Mouse (Mus musculus): ENCODE measurements at regions not wholly inside any gene's neighbourhood (a gene's known extent, or its start where the extent isn't known, plus 50 kb on each side); places are given as distances from the start of the nearest gene placed in this dataset.

DNA sequence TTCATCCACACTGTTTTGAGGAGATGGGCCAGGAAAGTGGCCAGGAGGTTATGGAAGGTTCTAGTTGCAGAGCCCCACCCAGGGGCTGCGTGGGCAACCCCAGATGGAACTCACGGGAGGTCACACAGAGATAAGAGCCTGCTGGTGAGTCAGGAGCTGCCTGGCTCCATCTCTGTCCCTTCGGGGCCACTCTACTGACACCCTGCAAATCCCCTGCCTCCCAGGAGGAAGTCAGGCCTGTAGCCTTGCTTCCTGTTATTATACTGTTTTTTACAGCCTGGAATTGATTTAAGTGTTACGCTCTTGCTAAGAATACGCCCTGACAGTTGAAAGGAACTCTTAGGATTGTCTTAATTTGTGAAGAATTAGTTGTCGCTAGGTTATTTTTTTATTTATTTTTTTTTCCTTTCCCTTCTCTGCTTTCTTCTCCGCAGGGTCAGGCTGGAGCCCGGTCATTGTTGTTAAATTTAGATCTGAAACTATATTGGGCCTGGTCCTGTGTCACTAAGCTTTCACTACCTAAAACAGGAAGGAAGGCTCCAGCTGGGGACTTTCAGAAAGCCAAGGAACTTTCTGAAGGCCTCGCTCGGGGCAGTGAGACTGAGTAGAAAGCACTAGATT lies 497.9 kb downstream of the Med13l start:
- Histone ChIP-seq H3K4me3 (replicated peaks; ENCODE audit: low read length) (no peak overlapping the region), H3K36me3 (ENCODE audit: control insufficient read depth, insufficient read depth, low read length) (no peaks in the 10 kb centered on the region), H3K27ac (replicated peaks; ENCODE audit: low read depth, low read length) (no peak overlapping the region), H3K9me3 (ENCODE audit: control insufficient read depth, low read length) (no peaks in the 10 kb centered on the region), H3K9ac (ENCODE audit: low read depth, low read length, severe bottlenecking) (no peak overlapping the region), H3K4me2 (replicated peaks; ENCODE audit: low read depth, low read length, severe bottlenecking) (no peak overlapping the region), H3K4me1 (ENCODE audit: control insufficient read depth, insufficient read depth, low read length) (no peaks in the 10 kb centered on the region), H3K27me3 (ENCODE audit: control insufficient read depth, insufficient read depth, low read length) (no peaks in the 10 kb centered on the region)
- no peak for TF ChIP-seq POLR2A (IDR thresholded peaks at IDR 0.05; ENCODE audit: borderline replicate concordance, extremely low read depth, insufficient read depth, insufficient read length)
- 40% methylated on average over 10 of the region's 10 CpGs for WGBS
- ATAC-seq (ENCODE audit: low FRiP score, low read depth) (no peak), DNase-seq (ENCODE audit: low spot score) (no peak)

DNA sequence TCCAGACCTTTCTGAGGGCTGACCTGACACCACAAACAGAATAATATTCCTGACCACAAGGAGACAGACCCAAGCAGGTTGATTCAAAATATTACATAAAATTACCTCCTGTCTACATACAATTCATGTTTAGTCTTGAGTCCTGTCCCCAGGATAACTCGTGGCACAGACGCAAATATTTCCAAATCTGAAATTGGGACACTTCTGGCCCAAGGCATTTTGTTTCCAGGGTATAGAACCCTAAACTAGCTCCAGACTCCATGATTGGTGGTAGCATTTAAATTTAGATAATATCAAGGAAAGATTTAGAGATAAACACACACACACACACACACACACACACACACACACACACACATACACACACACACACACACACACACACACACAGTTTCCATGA lies 498.7 kb downstream of the Med13l start:
- Histone ChIP-seq H3K27ac (replicated peaks; ENCODE audit: low read depth, low read length) (no peak overlapping the region), H3K9ac (ENCODE audit: low read depth, low read length, severe bottlenecking) (no peak overlapping the region), H3K36me3 (ENCODE audit: control insufficient read depth, insufficient read depth, low read length) (no peaks in the 10 kb centered on the region), H3K4me2 (replicated peaks; ENCODE audit: low read depth, low read length, severe bottlenecking) (no peak overlapping the region), H3K4me3 (replicated peaks; ENCODE audit: low read length) (no peak overlapping the region), H3K27me3 (ENCODE audit: control insufficient read depth, insufficient read depth, low read length) (no peaks in the 10 kb centered on the region), H3K4me1 (ENCODE audit: control insufficient read depth, insufficient read depth, low read length) (no peaks in the 10 kb centered on the region), H3K9me3 (ENCODE audit: control insufficient read depth, low read length) (no peaks in the 10 kb centered on the region)
- TF ChIP-seq POLR2A (IDR thresholded peaks at IDR 0.05; ENCODE audit: borderline replicate concordance, extremely low read depth, insufficient read depth, insufficient read length), result no peak
- ATAC-seq (ENCODE audit: low FRiP score, low read depth), result no peak
- WGBS, result 78% methylated on average over 2 of the region's 2 CpGs
- no peak for DNase-seq (ENCODE audit: low spot score)

DNA sequence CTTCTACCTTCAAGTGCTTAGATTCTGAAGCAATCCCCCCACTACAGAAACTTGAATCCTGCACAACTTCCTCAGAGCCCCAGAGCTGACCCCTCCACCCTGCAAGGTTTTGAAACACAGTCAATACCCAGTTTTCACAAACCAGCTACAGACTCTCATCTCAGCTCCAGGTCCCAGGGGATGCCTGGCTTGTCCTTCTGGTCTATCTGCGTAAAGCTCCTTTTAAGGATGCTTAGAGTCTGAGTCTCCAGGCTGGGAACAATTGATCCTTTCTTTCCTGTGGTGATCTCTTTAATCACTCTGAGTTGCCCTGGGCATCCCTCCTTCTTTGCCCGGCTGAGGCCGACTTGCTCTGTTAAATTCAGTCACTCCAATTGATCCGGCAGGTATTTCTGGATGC lies 500.4 kb downstream of the Med13l start:
- H3K4me1 ChIP-seq (ENCODE audit: control insufficient read depth, insufficient read depth, low read length), result no peaks in the 10 kb centered on the region
- H3K9me3 ChIP-seq (ENCODE audit: control insufficient read depth, low read length), result no peaks in the 10 kb centered on the region
- ATAC-seq (ENCODE audit: low FRiP score, low read depth) (no peak), DNase-seq (ENCODE audit: low spot score) (no peak)
- TF ChIP-seq POLR2A (IDR thresholded peaks at IDR 0.05; ENCODE audit: borderline replicate concordance, extremely low read depth, insufficient read depth, insufficient read length), result no peak
- WGBS, result 62% methylated on average over 4 of the region's 4 CpGs
- no peak overlapping the region for H3K4me3 ChIP-seq (replicated peaks; ENCODE audit: low read length)
- H3K27ac ChIP-seq (replicated peaks; ENCODE audit: low read depth, low read length), result no peak overlapping the region
- H3K27me3 ChIP-seq (ENCODE audit: control insufficient read depth, insufficient read depth, low read length), result no peaks in the 10 kb centered on the region
- no peak overlapping the region for H3K9ac ChIP-seq (ENCODE audit: low read depth, low read length, severe bottlenecking)
- H3K4me2 ChIP-seq (replicated peaks; ENCODE audit: low read depth, low read length, severe bottlenecking), result no peak overlapping the region
- H3K36me3 ChIP-seq (ENCODE audit: control insufficient read depth, insufficient read depth, low read length), result no peaks in the 10 kb centered on the region

DNA sequence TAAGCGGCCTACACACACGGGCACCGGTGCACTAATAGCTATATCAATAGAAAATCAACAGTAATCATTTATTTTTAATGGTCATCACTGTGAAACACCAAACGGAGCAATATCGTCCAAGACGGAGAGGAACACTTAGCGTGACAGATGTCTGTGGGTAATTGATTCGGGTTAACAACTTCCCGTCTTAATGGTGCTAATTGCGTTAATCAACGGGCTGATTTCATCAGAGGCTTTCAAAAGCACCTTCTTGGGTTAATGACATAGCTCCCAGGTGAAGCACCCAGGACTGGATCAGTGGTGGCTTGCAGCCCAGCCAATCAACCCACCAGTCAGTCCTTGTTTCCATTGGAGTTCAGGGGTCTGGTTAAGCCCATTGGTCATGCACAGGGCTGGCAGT lies 502.0 kb downstream of the Med13l start:
- no peaks in the 10 kb centered on the region for H3K4me1 ChIP-seq (ENCODE audit: control insufficient read depth, insufficient read depth, low read length)
- no peaks in the 10 kb centered on the region for H3K36me3 ChIP-seq (ENCODE audit: control insufficient read depth, insufficient read depth, low read length)
- no peak for ATAC-seq (ENCODE audit: low FRiP score, low read depth)
- 77% methylated on average over 11 of the region's 11 CpGs for WGBS
- no peak overlapping the region for H3K4me2 ChIP-seq (replicated peaks; ENCODE audit: low read depth, low read length, severe bottlenecking)
- no peak overlapping the region for H3K4me3 ChIP-seq (replicated peaks; ENCODE audit: low read length)
- no peaks in the 10 kb centered on the region for H3K9me3 ChIP-seq (ENCODE audit: control insufficient read depth, low read length)
- no peaks in the 10 kb centered on the region for H3K27me3 ChIP-seq (ENCODE audit: control insufficient read depth, insufficient read depth, low read length)
- DNase-seq (ENCODE audit: low spot score), result no peak
- H3K9ac ChIP-seq (ENCODE audit: low read depth, low read length, severe bottlenecking), result no peak overlapping the region
- TF ChIP-seq POLR2A (IDR thresholded peaks at IDR 0.05; ENCODE audit: borderline replicate concordance, extremely low read depth, insufficient read depth, insufficient read length), result no peak
- no peak overlapping the region for H3K27ac ChIP-seq (replicated peaks; ENCODE audit: low read depth, low read length)

DNA sequence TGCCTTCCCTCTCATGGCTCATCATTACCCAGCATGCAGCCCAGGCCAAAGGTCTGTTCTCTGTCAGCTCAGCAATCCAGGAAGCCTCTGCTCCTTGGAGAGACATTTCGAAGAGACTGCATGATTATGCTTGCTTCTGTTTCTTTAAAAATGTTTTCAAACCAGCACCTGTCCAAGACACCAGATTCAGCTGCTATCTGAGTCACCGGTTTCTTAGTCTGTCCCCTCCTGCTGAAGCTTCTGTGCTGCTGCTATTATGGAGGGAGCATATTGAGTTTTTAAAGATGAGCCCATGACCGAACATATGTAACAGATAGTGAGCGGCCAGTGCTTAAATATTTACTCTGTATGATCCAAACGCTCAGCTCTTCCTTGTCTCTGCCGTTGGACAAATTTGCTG lies 506.2 kb downstream of the Med13l start:
- Histone ChIP-seq H3K4me3 (replicated peaks; ENCODE audit: low read length) (no peak overlapping the region), H3K27ac (replicated peaks; ENCODE audit: low read depth, low read length) (no peak overlapping the region), H3K36me3 (ENCODE audit: control insufficient read depth, insufficient read depth, low read length) (no peaks in the 10 kb centered on the region), H3K9ac (ENCODE audit: low read depth, low read length, severe bottlenecking) (no peak overlapping the region), H3K27me3 (ENCODE audit: control insufficient read depth, insufficient read depth, low read length) (no peaks in the 10 kb centered on the region), H3K4me2 (replicated peaks; ENCODE audit: low read depth, low read length, severe bottlenecking) (no peak overlapping the region), H3K4me1 (ENCODE audit: control insufficient read depth, insufficient read depth, low read length) (no peaks in the 10 kb centered on the region), H3K9me3 (ENCODE audit: control insufficient read depth, low read length) (no peaks in the 10 kb centered on the region)
- TF ChIP-seq POLR2A (IDR thresholded peaks at IDR 0.05; ENCODE audit: borderline replicate concordance, extremely low read depth, insufficient read depth, insufficient read length), result no peak
- DNase-seq (ENCODE audit: low spot score), result no peak
- ATAC-seq (ENCODE audit: low FRiP score, low read depth), result no peak
- WGBS, result 82% methylated on average over 6 of the region's 6 CpGs

Measured in limb, embryonic 14.5 days (tissue).